Mouse (Mus musculus) C2C12 (cell line): ENCODE results near the gene Lce1c. TPM values are rescaled to one million over a fixed set of nuclear protein-coding genes. Genes with fewer than 3 reads are reported as not detected.

Experiments
- H3K27me3 ChIP-seq: one replicate; pipeline ENCODE4 v1.6.1; 2011; ENCODE audit not compliant: control insufficient read depth, insufficient read depth, insufficient read length
- H3K36me3 ChIP-seq: one replicate; pipeline ENCODE4 v1.6.1; 2011; ENCODE audit not compliant: control insufficient read depth, insufficient read depth
- H3K4me3 ChIP-seq: one replicate; pipeline ENCODE4 v1.5.1; 2011; ENCODE audit warnings: mild to moderate bottlenecking, control low read depth; ENCODE audit not compliant: poor library complexity, insufficient read depth, severe bottlenecking
- H3K79me2 ChIP-seq: one replicate; pipeline ENCODE4 v1.6.1; 2011; ENCODE audit not compliant: control insufficient read depth, insufficient read depth
- H3K79me3 ChIP-seq: one replicate; pipeline ENCODE4 v1.6.1; 2011; ENCODE audit warnings: low read depth, control low read depth
- H3ac ChIP-seq: one replicate; pipeline ENCODE3; 2011; ENCODE audit warnings: low read depth; ENCODE audit not compliant: control insufficient read depth, insufficient read length
- CEBPB ChIP-seq: IDR thresholded peaks from one replicate; pipeline ENCODE4 v1.6.1; 2011; ENCODE audit warnings: low read depth, mild to moderate bottlenecking, control low read depth, moderate library complexity
- CTCF ChIP-seq: IDR thresholded peaks from one replicate; pipeline ENCODE4 v1.5.1; 2011; ENCODE audit not compliant: control insufficient read depth, insufficient read depth, insufficient read length
- FOSL1 ChIP-seq: IDR thresholded peaks from one replicate; pipeline ENCODE4 v1.8.0; 2011; ENCODE audit warnings: mild to moderate bottlenecking, low read length; ENCODE audit not compliant: poor library complexity, insufficient read depth, severe bottlenecking
- MAX ChIP-seq: IDR thresholded peaks from one replicate; pipeline ENCODE4 v1.6.1; 2011; ENCODE audit warnings: mild to moderate bottlenecking, control low read depth
- MYOD1 ChIP-seq: IDR thresholded peaks from one replicate; pipeline ENCODE4 v1.6.1; 2011; ENCODE audit warnings: low read depth; ENCODE audit not compliant: control insufficient read depth, insufficient read length
- MYOG ChIP-seq: IDR thresholded peaks from one replicate; pipeline ENCODE4 v1.6.1; 2011; ENCODE audit not compliant: control insufficient read depth, insufficient read length; ENCODE audit errors: extremely low read depth
- USF1 ChIP-seq: IDR thresholded peaks from one replicate; pipeline ENCODE4 v1.6.1; 2011; ENCODE audit warnings: low read depth, mild to moderate bottlenecking, control low read depth, moderate library complexity
- long read RNA-seq, 2 experiments: library from polyadenylated mRNA; unstranded; transcript quantifications; one replicate each; pipeline ENCODE4 v2.0.0; 2019 to 2020
- polyA plus RNA-seq: library from polyadenylated mRNA; unstranded; fragments of >200 nt; fragmentation: generic; extraction: Trizol; gene quantifications from one replicate; pipeline ENCODE4 v1.2.1, GENCODE M21; 2012; ENCODE audit warnings: missing spikeins

Gene Lce1c
- polyA plus RNA-seq: not detected
- long read RNA-seq, experiment 1: 0 reads
- long read RNA-seq, experiment 2: 0 reads

DNA sequence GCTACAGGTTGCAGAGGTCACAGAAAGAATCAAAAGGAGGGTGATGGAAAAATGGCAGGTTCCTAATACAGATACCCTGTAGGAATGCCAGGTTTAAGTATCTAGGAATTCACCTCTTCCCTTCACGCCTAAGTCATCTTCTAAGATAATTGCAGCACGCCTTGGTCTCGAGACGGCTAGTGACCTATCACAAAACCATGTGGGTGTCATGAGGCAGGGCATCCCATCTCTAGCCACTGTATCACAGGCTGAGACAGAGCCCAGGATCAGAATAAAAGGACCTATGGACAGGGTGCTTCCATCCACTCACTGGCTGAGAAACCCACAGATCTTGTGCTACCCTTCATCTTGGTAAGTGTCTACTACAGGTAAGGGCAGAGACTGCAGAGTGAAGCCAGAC, at the start of gene Lce1c:
Lce1c (plus strand) TSS at position 301 of the 400 bp plus-strand sequence.
- H3K36me3 ChIP-seq: no peaks in the 10 kb centered on the region
- H3K79me2 ChIP-seq: no peaks in the 10 kb centered on the region
- no peaks in the 10 kb centered on the region for H3K27me3 ChIP-seq
- no peak for TF ChIP-seq FOSL1
- TF ChIP-seq MYOG: no peak
- TF ChIP-seq USF1: no peak
- no peaks in the 10 kb centered on the region for H3K79me3 ChIP-seq
- H3ac ChIP-seq: no peak within 1 kb of the TSS
- H3K4me3 ChIP-seq: no peak within 1 kb of the TSS

DNA sequence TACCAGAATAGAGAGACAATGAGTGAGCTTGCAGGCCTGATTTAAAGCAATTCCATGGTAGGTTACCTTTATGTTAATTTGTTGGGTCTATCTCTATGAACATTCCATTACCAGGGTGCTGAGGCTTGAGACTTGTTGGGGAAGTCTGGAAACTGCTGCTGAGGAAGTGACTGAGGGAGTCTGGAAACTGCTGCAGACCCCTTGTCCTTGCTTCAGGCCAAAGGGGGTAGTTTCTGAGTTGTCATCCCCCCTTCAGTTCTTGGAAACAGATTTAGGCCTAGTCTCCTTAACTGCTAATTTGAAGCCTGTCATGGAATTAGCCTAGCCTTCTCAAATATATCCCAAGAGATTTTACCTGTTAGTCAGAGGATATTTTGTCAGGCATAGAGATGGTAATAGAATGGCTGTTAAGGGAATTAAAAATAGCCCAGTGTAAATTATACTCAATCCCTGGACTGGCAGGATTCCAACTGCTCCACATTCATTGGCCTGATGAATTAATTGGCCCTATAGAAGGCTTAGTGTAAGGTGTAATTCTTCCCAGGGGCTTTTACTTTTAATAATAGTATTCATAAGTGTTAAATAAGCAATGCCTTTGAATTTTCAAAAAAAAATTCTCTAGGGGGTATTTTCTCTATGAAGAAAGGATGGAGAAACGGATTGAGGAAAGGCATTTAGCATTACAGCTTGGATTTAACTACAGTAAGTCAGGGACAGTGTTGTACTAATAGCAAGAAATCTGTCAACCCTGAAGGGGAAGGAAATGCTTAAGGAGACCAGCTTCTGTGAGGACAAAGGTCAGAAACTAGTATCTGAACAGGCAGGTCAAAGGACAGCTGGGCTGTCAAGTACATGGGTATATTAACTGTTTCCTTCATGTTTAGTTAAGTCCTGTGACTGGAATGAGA, 41.0 kb upstream of the Lce1c start:
- Histone ChIP-seq H3K79me2 (no peaks in the 10 kb centered on the region), H3ac (no peak overlapping the region), H3K36me3 (no peaks in the 10 kb centered on the region), H3K79me3 (no peaks in the 10 kb centered on the region), H3K4me3 (no peak overlapping the region), H3K27me3 (no peaks in the 10 kb centered on the region)
- TF ChIP-seq MAX (no peak), MYOD1 (no peak), MYOG (no peak), CEBPB (no peak)

DNA sequence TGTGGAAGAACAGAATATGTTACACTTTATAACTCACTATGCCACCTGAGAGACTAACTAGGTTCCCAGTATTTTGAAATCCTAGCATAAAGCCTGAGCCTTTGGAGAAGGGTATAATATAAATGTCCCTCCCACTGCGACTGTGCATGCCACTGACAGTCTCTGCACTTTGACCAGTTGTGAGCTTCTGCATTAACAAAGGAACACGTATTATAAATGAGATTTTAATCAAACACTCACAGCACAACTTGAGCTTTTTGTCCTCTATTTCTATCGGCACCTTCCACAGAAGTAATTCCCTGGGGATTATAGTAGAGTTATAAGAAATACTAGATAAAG, 40.4 kb upstream of the Lce1c start:
- no peaks in the 10 kb centered on the region for H3K36me3 ChIP-seq
- TF ChIP-seq FOSL1 (no peak), MAX (no peak), USF1 (no peak)
- no peak overlapping the region for H3K4me3 ChIP-seq
- no peak overlapping the region for H3ac ChIP-seq
- H3K27me3 ChIP-seq: no peaks in the 10 kb centered on the region
- no peaks in the 10 kb centered on the region for H3K79me2 ChIP-seq
- no peaks in the 10 kb centered on the region for H3K79me3 ChIP-seq

DNA sequence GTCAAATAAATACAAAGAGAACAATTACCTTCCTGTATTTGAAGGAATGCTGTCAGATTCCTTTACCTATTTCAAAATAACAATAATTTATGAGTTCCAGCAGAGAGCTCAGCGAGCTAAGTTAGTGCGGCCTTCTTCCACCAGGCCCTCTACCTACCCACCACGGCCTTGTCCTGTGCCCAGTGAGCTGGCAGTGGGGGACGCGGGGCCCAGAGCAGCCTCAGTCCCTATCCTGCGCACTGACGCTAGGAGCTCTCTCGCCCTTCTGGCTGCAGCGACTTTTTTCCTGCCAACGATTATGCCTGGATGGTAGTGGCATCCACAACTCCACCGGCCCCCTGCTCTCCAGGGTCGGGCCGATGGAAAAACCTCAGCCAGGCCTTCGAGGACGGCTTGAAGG, 39.2 kb upstream of the Lce1c start:
- Histone ChIP-seq H3K79me2 (no peaks in the 10 kb centered on the region), H3ac (no peak overlapping the region), H3K4me3 (no peak overlapping the region), H3K27me3 (no peaks in the 10 kb centered on the region), H3K36me3 (no peaks in the 10 kb centered on the region), H3K79me3 (no peaks in the 10 kb centered on the region)
- no peak for TF ChIP-seq MAX
- TF ChIP-seq MYOD1: no peak
- no peak for TF ChIP-seq CTCF

DNA sequence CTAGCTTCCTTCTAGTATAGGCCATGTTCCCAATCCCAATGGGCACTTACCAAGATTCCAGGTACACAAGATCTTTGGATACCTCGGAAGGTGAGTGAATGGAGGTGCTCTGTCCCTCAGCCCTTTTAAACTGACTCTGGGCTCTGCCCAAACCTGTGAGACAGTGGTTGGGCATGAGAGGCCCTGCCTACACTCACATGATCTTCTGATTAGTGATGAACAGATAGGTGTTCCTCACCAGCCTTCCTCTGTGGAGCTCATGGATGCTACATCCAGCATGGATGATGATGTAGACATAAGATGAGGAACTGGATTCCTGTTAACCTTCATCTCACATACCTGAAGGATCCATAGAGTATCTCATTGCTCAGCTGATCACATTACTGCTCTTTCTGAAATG, 30.8 kb upstream of the Lce1c start, which contains the start of gene Lce1a1:
Lce1a1 (minus strand) TSS at position 101 of the 400 bp plus-strand sequence.
- Histone ChIP-seq H3K36me3 (no peaks in the 10 kb centered on the region), H3K4me3 (no peak within 1 kb of the TSS), H3K79me3 (no peaks in the 10 kb centered on the region), H3ac (no peak within 1 kb of the TSS), H3K27me3 (no peaks in the 10 kb centered on the region), H3K79me2 (no peaks in the 10 kb centered on the region)
- TF ChIP-seq MAX: no peak
- TF ChIP-seq MYOD1: no peak
- TF ChIP-seq FOSL1: no peak
- TF ChIP-seq CTCF: no peak
- TF ChIP-seq USF1: no peak
- no peak for TF ChIP-seq MYOG
- no peak for TF ChIP-seq CEBPB

DNA sequence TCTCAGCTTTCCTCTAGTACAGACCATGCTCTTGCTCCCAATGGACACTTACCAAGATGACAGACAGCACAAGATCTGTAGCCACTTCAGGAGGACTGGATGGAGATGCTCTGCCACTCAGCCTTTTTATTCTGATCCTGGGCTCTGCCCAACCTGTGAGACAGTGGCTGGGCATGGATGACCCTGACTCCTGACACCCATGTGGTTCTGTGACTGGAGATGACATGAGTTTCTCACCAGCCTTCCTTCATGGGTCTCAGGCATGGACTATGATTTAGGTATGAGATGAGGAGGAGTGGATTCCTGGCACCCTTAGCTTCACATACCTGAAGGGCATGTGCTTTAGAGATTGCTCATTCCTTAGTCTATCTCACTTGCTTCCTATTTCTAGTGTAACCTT, 22.2 kb upstream of the Lce1c start, which contains the start of gene Lce1b:
Lce1b (minus strand) TSS at position 101 of the 400 bp plus-strand sequence.
- no peak for TF ChIP-seq MAX
- no peak for TF ChIP-seq CTCF
- TF ChIP-seq MYOG: no peak
- no peaks in the 10 kb centered on the region for H3K79me3 ChIP-seq
- H3K4me3 ChIP-seq: no peak within 1 kb of the TSS
- H3K79me2 ChIP-seq: no peaks in the 10 kb centered on the region
- H3K36me3 ChIP-seq: no peaks in the 10 kb centered on the region
- no peaks in the 10 kb centered on the region for H3K27me3 ChIP-seq
- H3ac ChIP-seq: no peak within 1 kb of the TSS
